Mouse (Mus musculus): ENCODE data around the gene Rtn4.

Gene Rtn4

DNA sequence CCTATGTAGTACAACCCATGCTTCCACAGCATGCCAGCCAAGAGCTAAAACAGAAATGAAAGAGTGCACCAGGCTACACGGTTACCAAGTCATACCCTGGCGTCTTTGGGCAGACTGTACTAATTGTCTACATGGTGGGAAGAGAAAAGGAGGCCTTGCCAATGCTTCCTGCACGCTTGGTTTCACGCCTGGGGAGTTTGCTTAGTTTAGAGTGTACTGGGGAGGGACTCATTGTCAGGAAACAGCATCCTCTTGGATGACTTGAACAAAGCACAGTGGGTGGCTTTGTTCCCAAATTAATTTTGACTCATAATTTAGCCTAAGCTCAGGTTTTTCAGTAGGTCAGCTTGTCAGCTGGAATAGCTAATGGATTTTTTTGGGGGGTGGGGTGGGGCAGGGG lies 72.3 kb downstream of the Rtn4 start:
- no peak for DNase-seq (ENCODE audit: low spot score)

DNA sequence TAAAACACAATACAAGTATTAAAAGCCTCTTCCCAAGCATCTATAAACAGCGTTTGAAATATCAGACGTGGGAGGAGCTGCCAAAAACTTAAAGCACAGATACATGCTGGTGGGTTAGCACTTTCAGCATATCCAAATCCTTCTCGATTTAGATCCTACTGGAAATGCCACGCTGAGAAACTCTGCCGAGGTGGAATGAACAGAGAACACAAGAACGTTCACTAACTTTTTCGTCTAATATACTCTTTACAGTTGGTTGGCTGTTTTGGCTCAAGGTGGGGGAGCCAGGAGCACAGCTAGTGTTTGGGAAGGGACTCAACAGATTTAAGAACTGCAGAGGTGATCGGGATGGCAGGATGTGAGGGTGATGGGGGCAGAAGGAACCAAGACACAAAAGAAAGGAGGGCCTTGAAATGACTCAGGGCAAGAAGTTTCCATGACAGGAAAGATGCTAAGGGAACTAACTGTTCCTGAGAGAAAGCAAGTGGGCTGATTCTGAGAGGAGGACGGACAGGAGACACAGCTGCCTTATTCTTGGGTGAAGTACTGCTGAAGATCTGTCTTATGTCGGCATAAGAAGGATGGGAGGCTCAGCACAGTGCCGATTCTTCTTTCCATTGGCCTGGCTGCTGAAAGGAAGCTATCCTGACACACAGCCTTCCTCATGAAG lies 73.7 kb downstream of the Rtn4 start:
- no peak for DNase-seq (ENCODE audit: low spot score)

DNA sequence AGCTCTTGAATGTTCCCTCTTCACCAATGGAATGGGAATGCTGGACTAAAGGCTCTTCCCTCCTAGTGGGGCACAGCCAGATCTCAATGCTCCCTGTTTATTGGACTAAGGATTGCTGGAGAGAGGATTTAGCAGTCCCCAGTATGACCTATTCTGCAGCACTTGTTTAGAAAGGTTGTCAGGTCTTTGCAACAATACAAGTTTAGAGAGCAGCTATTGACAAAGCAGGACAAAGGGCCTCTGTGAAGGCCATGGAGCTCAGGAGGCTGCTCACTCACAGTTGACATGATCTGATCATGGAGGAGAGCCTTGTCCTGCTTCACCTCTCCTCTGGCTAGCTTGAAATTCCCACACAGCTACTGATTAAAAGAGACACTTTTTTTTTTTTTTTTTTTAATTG lies 75.8 kb downstream of the Rtn4 start:
- no peak for DNase-seq (ENCODE audit: low spot score)

DNA sequence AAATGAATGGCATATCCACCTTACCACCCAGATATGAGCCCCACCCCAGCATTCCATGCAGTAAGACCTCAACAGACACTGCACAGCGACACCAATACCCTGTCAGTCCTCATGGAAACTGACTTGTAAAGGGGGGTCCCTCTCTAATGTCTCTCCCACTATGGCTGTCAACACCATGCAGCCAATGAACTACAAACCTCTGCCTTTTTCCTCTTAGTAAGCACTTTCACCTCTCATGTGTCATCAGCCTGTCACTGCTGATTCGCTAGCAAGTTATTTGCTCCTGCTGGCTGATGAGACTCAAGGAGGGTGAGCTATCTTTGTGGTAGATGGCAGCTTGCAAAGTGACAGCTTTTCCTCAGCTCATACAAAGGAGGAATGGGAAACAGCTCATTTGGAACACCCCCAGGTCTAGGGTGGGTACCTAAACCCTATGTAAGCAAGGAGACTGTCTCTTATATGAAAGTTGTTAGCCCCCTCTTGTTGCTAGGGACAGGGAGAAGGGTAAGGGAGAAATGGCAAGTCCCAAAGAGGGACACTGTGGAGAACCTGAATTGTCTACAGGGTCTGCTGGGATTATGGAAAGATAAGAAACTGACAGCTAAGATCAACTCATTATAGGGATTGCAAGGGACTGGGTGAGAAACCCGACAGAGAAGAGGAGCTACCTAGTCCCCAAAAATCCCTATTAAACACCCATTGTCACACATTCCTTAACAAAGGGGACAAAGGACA lies 78.1 kb downstream of the Rtn4 start:
- no peak for DNase-seq (ENCODE audit: low spot score)

DNA sequence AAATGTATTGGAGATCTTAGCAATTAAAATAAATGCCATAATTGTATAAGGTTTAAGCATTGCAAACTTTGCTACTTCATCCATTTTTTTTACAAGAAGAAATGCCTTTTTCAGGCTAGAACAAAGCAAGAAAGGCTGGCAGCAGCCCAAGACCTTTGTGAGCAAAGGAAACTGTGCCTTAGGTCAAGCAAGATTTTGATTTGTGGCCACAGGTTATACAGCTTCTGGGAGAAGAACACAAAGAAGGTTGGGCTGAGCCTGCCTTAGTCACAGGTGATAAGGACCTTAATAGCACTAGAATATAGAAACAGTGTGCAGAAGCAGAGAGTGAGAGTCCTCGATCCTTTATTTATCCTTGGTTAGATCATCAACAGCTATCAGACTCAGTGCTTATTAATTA lies 79.5 kb downstream of the Rtn4 start:
- DNase-seq (ENCODE audit: low spot score): no peak

DNA sequence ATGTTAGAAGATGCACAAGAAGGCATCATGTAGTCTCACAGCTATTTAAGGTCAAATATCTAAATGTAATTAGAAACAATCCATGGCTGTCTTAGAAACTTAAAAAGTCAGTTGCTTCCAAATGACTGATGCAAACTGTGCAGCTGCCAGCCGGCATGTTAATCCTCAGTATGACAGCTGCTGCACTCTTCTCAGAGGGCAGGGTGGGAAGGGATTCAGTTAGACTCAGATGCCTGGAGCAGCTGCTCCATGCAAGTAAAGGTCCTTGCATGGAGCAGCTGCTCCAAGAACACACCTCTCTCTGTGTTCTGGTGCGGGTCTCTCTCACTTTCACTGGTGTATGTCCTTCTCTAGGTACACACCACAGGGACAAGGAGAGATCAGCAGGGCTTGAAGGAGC lies 81.5 kb downstream of the Rtn4 start:
- no peak for DNase-seq (ENCODE audit: low spot score)

DNA sequence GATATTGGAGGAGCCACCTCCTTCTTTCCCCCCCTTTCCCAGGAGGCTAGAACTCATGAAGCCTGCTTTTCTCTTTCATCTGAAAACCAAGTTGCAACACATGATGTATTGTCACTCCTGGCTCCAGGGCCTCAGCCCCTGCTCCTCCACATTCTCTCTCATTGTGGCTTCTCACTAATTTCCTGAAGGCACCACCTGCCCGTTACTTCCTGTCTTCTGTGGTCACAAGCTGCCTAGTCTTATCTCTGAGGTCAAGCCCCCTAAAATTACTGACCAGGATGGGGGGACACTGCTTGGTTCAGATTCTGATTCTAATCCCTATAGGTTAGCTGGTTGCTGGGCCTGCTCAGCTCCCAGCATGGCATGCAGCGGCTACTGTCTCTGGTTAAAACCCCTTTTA lies 82.0 kb downstream of the Rtn4 start:
- DNase-seq (ENCODE audit: low spot score): no peak

DNA sequence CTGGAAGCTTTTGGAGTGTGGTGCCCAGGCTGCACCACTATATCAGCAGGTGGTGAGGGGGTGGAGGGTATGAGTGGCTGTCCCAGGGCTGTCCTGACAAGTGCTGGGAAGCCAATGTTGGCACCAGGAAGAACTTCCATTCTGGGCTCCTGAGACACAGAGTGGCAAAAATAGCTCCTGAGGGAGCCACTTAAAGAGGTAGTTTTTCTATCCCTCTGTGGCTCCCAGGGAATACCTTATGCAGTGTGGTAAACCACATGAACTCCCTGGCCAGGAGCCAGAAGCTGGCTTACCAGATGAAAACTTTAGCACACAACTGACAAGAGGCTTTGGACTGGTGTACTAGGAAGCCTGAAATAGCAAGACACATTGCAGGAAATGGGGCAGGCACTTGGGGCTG lies 85.2 kb downstream of the Rtn4 start:
- DNase-seq (ENCODE audit: low spot score): no peak

DNA sequence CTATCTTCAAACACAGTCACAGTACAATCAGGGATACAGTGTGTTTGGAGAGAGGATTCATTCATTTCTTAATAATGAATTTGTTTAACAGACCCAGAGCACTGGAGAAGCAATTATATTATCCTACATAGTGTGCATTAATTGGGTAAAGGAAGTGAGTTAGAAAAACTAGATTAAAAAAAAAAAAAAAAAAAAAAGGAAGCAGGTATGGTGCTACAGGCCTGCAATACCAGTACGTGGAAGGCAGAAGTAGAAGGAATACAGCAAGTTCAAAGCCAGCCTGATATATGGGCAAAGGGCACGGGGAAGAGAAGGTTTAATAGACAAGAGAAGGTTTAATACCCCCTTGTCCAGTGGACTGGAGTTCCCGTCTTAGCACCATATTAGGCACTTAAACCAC lies 86.2 kb downstream of the Rtn4 start:
- DNase-seq (ENCODE audit: low spot score): no peak

DNA sequence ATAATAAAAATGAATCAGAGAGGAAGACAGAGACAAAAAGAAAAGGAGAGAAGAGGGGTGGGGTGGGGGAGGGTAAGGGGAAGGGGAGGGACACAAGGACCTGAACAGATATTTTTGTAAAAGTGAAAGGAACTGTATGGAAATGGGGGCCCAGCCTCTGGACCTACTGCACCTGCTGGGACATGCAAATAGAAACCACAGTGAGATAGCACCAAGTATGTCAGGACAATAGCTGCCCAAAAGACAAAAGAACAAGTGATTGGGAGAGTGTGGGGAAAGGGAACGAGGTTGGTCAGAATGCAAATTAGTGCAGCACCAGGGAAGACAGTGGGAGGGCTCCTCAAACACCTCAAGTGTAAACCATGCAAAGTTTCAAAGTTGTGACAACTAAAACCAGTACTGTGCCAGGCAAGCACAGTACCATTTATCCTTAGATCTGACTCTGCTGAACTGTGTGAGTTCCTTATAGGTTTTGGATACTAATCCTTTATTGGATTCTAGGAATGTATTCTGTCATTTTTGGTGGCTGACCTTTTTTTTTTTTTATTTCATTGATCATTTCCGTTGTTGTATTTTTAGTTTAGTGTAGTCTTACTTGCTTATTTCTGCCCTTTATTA lies 86.8 kb downstream of the Rtn4 start:
- DNase-seq (ENCODE audit: low spot score): no peak

DNA sequence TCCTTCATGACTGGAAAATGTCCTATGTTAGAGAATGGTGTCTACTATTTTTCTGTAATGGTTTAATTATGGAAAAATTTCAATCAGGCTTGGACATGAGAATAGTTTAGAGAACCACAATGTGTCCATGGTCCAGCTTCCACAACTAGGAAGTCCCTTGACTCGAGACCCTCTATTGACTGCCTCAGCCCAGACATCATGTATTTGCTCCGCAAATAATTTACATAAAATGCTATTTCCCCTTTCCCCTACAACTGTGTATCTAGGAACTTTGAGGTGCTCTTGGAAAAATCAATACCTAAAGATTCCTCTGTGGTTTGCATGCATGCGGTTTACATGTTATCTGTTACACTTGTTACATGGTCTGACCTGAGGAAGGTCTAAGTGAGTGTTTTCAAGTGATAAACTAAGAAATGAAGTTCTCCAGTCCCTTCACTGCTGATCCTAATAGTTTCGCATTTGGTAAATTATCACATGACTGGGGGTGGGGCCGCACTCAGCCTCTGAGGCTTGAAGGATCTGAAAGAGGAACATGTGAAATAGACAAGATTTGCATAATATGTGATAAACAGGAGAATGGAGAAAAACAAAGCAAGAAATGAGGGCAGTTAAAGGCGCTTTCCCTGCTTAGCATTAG lies 94.0 kb downstream of the Rtn4 start:
- DNase-seq (ENCODE audit: low spot score): no peak

DNA sequence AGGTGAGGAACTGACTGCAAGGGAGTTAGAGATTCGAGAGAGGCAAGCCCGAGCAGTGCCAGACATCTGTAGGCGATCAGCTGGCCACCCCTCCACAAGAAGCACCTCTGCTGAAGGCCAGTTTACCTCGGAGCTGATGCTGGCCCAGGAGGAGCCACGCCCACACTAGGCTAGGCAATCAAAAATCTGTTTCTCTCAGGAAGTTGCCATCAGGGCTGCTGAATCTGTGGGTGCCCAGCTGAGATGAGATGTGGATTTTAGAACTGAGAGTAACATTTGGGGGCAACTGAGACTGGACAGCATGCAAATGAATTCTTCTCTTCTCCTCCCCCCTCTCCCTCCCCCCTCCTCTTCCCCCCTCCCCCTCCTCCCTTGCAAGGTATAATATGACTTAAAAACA lies 94.7 kb downstream of the Rtn4 start:
- no peak for DNase-seq (ENCODE audit: low spot score)

DNA sequence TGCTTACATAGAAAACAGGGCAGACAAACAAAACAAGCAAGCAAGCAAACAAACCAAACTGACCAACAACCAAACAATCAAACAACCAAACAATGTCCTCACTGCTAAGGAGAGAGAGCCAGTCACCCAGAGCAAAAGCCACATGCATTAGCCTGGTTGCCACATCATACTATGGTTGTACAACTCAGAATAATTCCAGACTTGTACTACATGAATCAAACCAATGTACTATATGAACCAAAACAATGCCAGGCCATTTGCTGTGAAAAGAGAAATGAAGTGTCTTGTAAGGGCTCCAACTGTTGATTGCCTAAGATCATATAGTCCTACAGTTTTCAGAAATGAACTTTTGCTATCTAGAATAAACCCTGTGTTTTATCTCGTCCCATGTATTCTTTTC lies 95.8 kb downstream of the Rtn4 start:
- DNase-seq (ENCODE audit: low spot score): no peak

DNA sequence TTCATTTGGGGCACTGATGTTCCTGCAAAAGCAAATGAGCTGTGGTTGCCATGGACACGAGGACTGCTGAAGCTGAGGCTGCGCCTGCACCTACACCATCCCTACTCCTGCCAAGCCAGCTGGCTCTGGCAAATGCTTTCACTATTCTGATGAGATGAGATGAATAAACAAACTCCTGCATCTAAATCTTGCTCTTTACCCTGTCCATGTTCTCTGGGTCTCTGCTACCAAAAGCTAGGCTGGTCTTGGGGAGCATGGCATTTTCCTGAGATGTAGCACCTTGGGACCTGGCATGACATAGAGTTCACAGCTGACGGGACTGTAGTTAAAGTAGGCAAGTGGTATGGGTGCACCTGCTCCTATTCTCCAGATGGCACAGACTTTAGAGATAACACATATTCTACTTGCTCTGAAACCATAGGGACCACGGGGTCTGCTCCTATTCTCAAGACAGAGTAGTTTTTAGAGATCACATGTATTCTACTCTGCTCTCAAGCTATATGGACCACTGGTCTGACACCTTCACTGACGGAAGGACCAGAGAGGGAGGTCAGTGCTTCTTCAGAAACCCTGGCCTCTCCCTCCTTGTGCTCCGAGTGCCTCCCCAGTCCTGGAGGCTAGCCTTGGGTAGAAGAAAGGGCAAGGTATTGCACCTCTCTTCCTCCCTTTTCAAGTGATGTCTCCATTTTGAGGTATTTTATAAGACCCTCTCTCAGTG lies 96.3 kb downstream of the Rtn4 start:
- DNase-seq (ENCODE audit: low spot score): peak; percentile 87

DNA sequence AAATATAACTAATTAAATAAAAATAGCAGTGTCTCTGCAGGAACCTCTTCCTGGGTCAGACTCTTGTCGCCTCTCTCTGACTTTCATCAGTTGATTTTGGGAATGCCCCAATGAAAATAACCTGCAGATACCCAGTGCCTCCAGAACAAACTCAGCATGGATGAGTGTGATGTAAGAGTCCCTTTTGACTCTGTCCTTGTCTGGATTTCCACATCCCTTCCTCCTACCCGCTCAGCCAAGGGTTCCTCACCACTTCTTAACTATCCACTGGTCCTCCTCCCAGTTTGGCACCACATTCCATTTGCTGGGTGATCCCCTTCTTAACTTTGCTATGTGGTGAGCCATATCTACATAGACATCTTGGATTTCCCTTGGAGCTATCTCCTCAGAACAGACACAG lies 98.0 kb downstream of the Rtn4 start:
- DNase-seq (ENCODE audit: low spot score): no peak

Measured in layer of hippocampus, adult 9-10 months (tissue).